In the genomic region with DNA sequence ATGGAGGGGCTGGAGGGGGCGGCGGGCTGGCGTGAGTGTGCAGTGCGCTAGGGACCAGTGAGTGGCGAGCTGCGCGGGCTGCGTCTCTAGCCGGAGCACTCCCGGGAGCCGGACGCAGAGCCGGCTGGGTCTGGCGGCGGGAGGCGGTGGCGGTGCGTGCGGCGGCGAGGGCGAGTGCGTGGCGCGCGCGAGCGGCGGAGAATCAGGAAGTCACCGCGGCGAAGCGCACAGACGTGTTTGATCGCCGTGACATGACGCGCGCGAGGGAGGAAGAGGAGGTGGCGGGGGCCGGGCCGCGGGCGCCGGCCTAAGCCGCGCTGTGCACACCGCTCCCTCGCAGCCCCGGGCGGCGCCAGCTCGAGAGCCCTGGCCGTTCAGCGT, we compare ENCODE assay signal across 8 mouse cellular contexts. TPM values are rescaled to one million over a fixed set of nuclear protein-coding genes. Genes with fewer than 3 reads are reported as not detected.
A peak's percentile ranks its signal among the peaks of the same experiment; 100 is the strongest.
DNase-seq lines count a peak whose midpoint lies in the region; ATAC-seq and TF ChIP-seq lines count a peak whose summit lies in the region.

No protein-coding gene starts in this region.

- peaks cover 8% of the 10 kb centered on the region for H3K4me1 ChIP-seq in intestine, embryonic 16.5 days (ENCODE audit: control insufficient read depth, insufficient read depth, low read length)
- H3K4me1 ChIP-seq in lung, adult 2 months (ENCODE audit: control insufficient read depth, insufficient read depth, low read length), result peaks cover 3% of the 10 kb centered on the region; the same call in 1 of the 2 replicates
- H3K4me1 ChIP-seq in neural tube, embryonic 12.5 days, result peaks cover 25% of the 10 kb centered on the region

- H3K27me3 ChIP-seq in intestine, embryonic 16.5 days (replicated peaks; ENCODE audit: control insufficient read depth, insufficient read depth, low read length), result no peaks in the 10 kb centered on the region
- H3K27me3 ChIP-seq in neural tube, embryonic 12.5 days (replicated peaks), result peaks cover 45% of the 10 kb centered on the region

- 1% methylated on average over 50 of the region's 56 CpGs for WGBS in intestine, embryonic 16.5 days
- WGBS in lung, adult 2 months, result under 1% methylated on average over 49 of the region's 56 CpGs
- under 1% methylated on average over 48 of the region's 56 CpGs for WGBS in neural tube, embryonic 12.5 days

- no peak for TF ChIP-seq CTCF in lung, adult 2 months (IDR thresholded peaks at IDR 0.05; ENCODE audit: insufficient read depth, low read length)

- peak; percentile 29 for ATAC-seq in intestine, embryonic 16.5 days
- ATAC-seq in neural tube, embryonic 12.5 days (ENCODE audit: low FRiP score, low read depth), result no peak

- no peaks in the 10 kb centered on the region for H3K36me3 ChIP-seq in intestine, embryonic 16.5 days (ENCODE audit: control insufficient read depth, insufficient read depth, low read length)
- no peaks in the 10 kb centered on the region for H3K36me3 ChIP-seq in neural tube, embryonic 12.5 days

- H3K9me3 ChIP-seq in intestine, embryonic 16.5 days (ENCODE audit: control insufficient read depth, low read length), result no peaks in the 10 kb centered on the region
- H3K9me3 ChIP-seq in neural tube, embryonic 12.5 days, result no peaks in the 10 kb centered on the region

- intact Hi-C loops in gastrocnemius, postnatal 36 days (cut with DNase I), result loop anchor here (2.0 to 10.0 kb wide), 3 partner anchors 110 to 932 kb away; partner anchors contain the start of gene Dmrt2

- H3K9ac ChIP-seq in intestine, embryonic 16.5 days (ENCODE audit: low read depth, low read length), result peak overlapping the region; percentile 85
- H3K9ac ChIP-seq in neural tube, embryonic 12.5 days, result peak overlapping the region; percentile 47

- H3K4me3 ChIP-seq in intestine, embryonic 16.5 days (ENCODE audit: low read length), result peak overlapping the region; percentile 78
- H3K4me3 ChIP-seq in lung, adult 2 months (replicated peaks; ENCODE audit: extremely low read depth, low read depth, low read length), result peak overlapping the region; percentile 81
- H3K4me3 ChIP-seq in neural tube, embryonic 12.5 days, result peak overlapping the region; percentile 48

- H3K4me2 ChIP-seq in intestine, embryonic 16.5 days (ENCODE audit: low read depth, low read length), result peak overlapping the region; percentile 97
- peak overlapping the region; percentile 88 for H3K4me2 ChIP-seq in neural tube, embryonic 12.5 days (replicated peaks)

- peak overlapping the region; percentile 87 for H3K27ac ChIP-seq in intestine, embryonic 16.5 days (ENCODE audit: low read length)
- H3K27ac ChIP-seq in neural tube, embryonic 12.5 days, result no peak overlapping the region

- DNase-seq in layer of hippocampus, adult 18-20 months (ENCODE audit: low spot score in 2 of 2), result peak; percentile 67 to 82
- no peak for DNase-seq in layer of hippocampus, adult 9-11 months
- peak; percentile 87 for DNase-seq in cerebellum, postnatal 10 days
- peak; percentile 60 to 63 for DNase-seq in gastrocnemius, postnatal 36 days
- no peak for DNase-seq in lung, adult 2 months
- DNase-seq in thymus, postnatal 0 days (ENCODE audit: low spot score), result peak; percentile 78

- peak; percentile 19; the same call in 1 of the 2 replicates for TF ChIP-seq POLR2A in lung, adult 2 months (IDR thresholded peaks at IDR 0.05; ENCODE audit: borderline replicate concordance, extremely low read depth, low read depth, low read length)

RNA-seq across cellular contexts. Expression of gene Smarca2, which starts 2.3 kb away (rescaled TPM):
- 100 to 1,000 TPM; 211 to 223 TPM for total RNA-seq in layer of hippocampus, adult 18-20 months (2021)
- 10 to 100 TPM; 35.5 to 43.8 TPM for total RNA-seq in gastrocnemius, postnatal 36 days (2021)
- polyA plus RNA-seq in intestine, embryonic 16.5 days (2015; fragmentation: Nextera tagmentation; extraction: Ambion mirVana), result 29.4 and 29.6 TPM in 2 replicates
- 69.7 and 78.9 TPM in 2 replicates for polyA plus RNA-seq in lung, adult 2 months (2012; rRNA removed)
- 40.7 and 41.0 TPM in 2 replicates for polyA plus RNA-seq in neural tube, embryonic 12.5 days (2016; fragmentation: Nextera tagmentation; extraction: Ambion mirVana)
- polyA plus RNA-seq in thymus, postnatal 0 days (2015; fragmentation: Nextera tagmentation; extraction: Ambion mirVana), result 20.8 and 23.9 TPM in 2 replicates

Comparison
In these comparisons a context has a peak if more than half of its experiments do, and no peak if none do; other contexts are left out.
1. DNase-seq: peak in layer of hippocampus, adult 18-20 months (2 of 2), cerebellum, postnatal 10 days (2 of 2), gastrocnemius, postnatal 36 days (2 of 2) and thymus, postnatal 0 days (single experiment); none in layer of hippocampus, adult 9-11 months (single experiment) and lung, adult 2 months (single experiment).
2. Peak in every context shown above with its lines, with median percentiles within 50 percentile points of each other: H3K4me3 ChIP-seq.